Mouse (Mus musculus): Measurements from ENCODE around the gene Dgkq. TPM values are rescaled to one million over a fixed set of nuclear protein-coding genes. Genes with fewer than 3 reads are reported as not detected.

Dgkq gene
- total and polyA plus RNA-seq, 3 experiments: 11.3 TPM; not detected in 1

GRCm38 (mm10) chr5:108708981-108709731 lies 39.7 kb upstream of the Dgkq start:
- no peaks in the 10 kb centered on the region for H3K4me1 ChIP-seq (ENCODE audit: control insufficient read depth in 1 of 2, insufficient read depth in 2 of 2, low read length in 2 of 2)
- H3K27me3 ChIP-seq (ENCODE audit: control insufficient read depth in 1 of 2, insufficient read depth in 2 of 2, low read length in 2 of 2): no peaks in the 10 kb centered on the region
- H3K79me2 ChIP-seq (ENCODE audit: control insufficient read depth, insufficient read depth, low read length, poor library complexity): no peaks in the 10 kb centered on the region
- no peaks in the 10 kb centered on the region for H3K9me3 ChIP-seq (replicated peaks; ENCODE audit: insufficient read depth, low read length)
- H3K27ac ChIP-seq (ENCODE audit: control insufficient read depth, low read depth, low read length): no peak overlapping the region
- H3K4me3 ChIP-seq (ENCODE audit: control insufficient read depth in 1 of 2, insufficient read depth in 1 of 2, low read depth in 2 of 2, low read length in 2 of 2): no peak overlapping the region
- TF ChIP-seq TAL1 (IDR thresholded peaks at IDR 0.05; ENCODE audit: low read length): no peak
- no peak for TF ChIP-seq UBTF (IDR thresholded peaks at IDR 0.05; ENCODE audit: borderline replicate concordance, insufficient read depth, low read depth, low read length)
- TF ChIP-seq SMC3 (IDR thresholded peaks at IDR 0.05; ENCODE audit: low read depth, low read length): no peak
- TF ChIP-seq RCOR1 (IDR thresholded peaks at IDR 0.05; ENCODE audit: low read depth, low read length): no peak
- no peak for TF ChIP-seq GATA1 (IDR thresholded peaks at IDR 0.05; ENCODE audit: low read depth, low read length)
- no peak for TF ChIP-seq ELF1 (IDR thresholded peaks at IDR 0.05; ENCODE audit: low read depth, low read length)
- TF ChIP-seq MAZ (IDR thresholded peaks at IDR 0.05; ENCODE audit: low read depth, low read length): no peak
- no peak for TF ChIP-seq USF2 (IDR thresholded peaks at IDR 0.05; ENCODE audit: borderline replicate concordance in 1 of 2, insufficient read depth in 1 of 2, low read depth in 1 of 2, low read length in 2 of 2)
- no peak for TF ChIP-seq MAX (IDR thresholded peaks at IDR 0.05; ENCODE audit: low read length)
- TF ChIP-seq MEF2A (IDR thresholded peaks at IDR 0.05; ENCODE audit: extremely low read depth, insufficient replicate concordance, low read depth, low read length, poor library complexity, severe bottlenecking): no peak
- no peak for TF ChIP-seq EP300 (IDR thresholded peaks at IDR 0.05; ENCODE audit: low read depth in 1 of 2, low read length in 2 of 2)
- no peak for TF ChIP-seq TCF12 (IDR thresholded peaks at IDR 0.05; ENCODE audit: low read depth, low read length)
- TF ChIP-seq BHLHE40 (IDR thresholded peaks at IDR 0.05; ENCODE audit: borderline replicate concordance, low read depth, low read length): no peak
- TF ChIP-seq ZMIZ1 (IDR thresholded peaks at IDR 0.05; ENCODE audit: low read depth, low read length): no peak
- TF ChIP-seq CHD1 (IDR thresholded peaks at IDR 0.05; ENCODE audit: low read depth, low read length): no peak
- no peak for TF ChIP-seq POLR2A (IDR thresholded peaks at IDR 0.05; ENCODE audit: control insufficient read depth in 1 of 2, insufficient read depth in 1 of 2, low read depth in 1 of 2, low read length in 2 of 2, poor library complexity in 1 of 2)
- TF ChIP-seq POLR2AphosphoS2 (IDR thresholded peaks at IDR 0.05; ENCODE audit: low read length): no peak
- TF ChIP-seq ZNF384 (IDR thresholded peaks at IDR 0.05; ENCODE audit: low read depth, low read length): no peak
- TF ChIP-seq GABPA (IDR thresholded peaks at IDR 0.05; ENCODE audit: low read depth, low read length): no peak
- no peaks in the 10 kb centered on the region; a peak in 1 of 4 replicates for H3K36me3 ChIP-seq (ENCODE audit: control insufficient read depth in 1 of 2, insufficient read depth in 2 of 2, low read length in 2 of 2)
- H3K9ac ChIP-seq (ENCODE audit: control insufficient read depth, low read depth, low read length, poor library complexity, severe bottlenecking): no peak overlapping the region
- DNase-seq (ENCODE audit: low read depth, low spot score): no peak

- DNase-seq (ENCODE audit: low read depth, low spot score): no peak
- H3K4me1 ChIP-seq (ENCODE audit: control insufficient read depth in 1 of 2, insufficient read depth in 2 of 2, low read length in 2 of 2): no peaks in the 10 kb centered on the region
- no peaks in the 10 kb centered on the region for H3K79me2 ChIP-seq (ENCODE audit: control insufficient read depth, insufficient read depth, low read length, poor library complexity)
- no peak overlapping the region for H3K4me3 ChIP-seq (ENCODE audit: control insufficient read depth in 1 of 2, insufficient read depth in 1 of 2, low read depth in 2 of 2, low read length in 2 of 2)
- TF ChIP-seq MYB (IDR thresholded peaks at IDR 0.05; ENCODE audit: low read depth, low read length) (no peak), MEF2A (IDR thresholded peaks at IDR 0.05; ENCODE audit: extremely low read depth, insufficient replicate concordance, low read depth, low read length, poor library complexity, severe bottlenecking) (no peak), SIN3A (IDR thresholded peaks at IDR 0.05; ENCODE audit: low read length) (no peak), MXI1 (IDR thresholded peaks at IDR 0.05; ENCODE audit: low read depth, low read length) (no peak)
- H3K9ac ChIP-seq (ENCODE audit: control insufficient read depth, low read depth, low read length, poor library complexity, severe bottlenecking): no peak overlapping the region
- no peak overlapping the region for H3K27ac ChIP-seq (ENCODE audit: control insufficient read depth, low read depth, low read length)
- H3K36me3 ChIP-seq (ENCODE audit: control insufficient read depth in 1 of 2, insufficient read depth in 2 of 2, low read length in 2 of 2): no peaks in the 10 kb centered on the region; a peak in 1 of 4 replicates
- H3K27me3 ChIP-seq (ENCODE audit: control insufficient read depth in 1 of 2, insufficient read depth in 2 of 2, low read length in 2 of 2): no peaks in the 10 kb centered on the region
- no peaks in the 10 kb centered on the region for H3K9me3 ChIP-seq (replicated peaks; ENCODE audit: insufficient read depth, low read length)
These were observed 38.9 kb upstream of the Dgkq start for GRCm38 (mm10) chr5:108708419-108708818.

All from MEL (cell line).